Mouse (Mus musculus): ENCODE data around the gene Pax5. TPM values are rescaled to one million over a fixed set of nuclear protein-coding genes. Genes with fewer than 3 reads are reported as not detected.

Pax5 gene
- polyA plus RNA-seq, 1 experiment from 2014 or later, result not detected

- H3K27me3 ChIP-seq (ENCODE audit: control insufficient read depth, insufficient read depth, low read length), result 0 out of 2 replicates have a peak, but pooled peaks cover 2% of the 10 kb centered on the region
Measured at GRCm38 (mm10) chr4:44545669-44546068, 164.6 kb downstream of the Pax5 start.

GRCm38 (mm10) chr4:44544495-44544894 is 165.8 kb downstream of the Pax5 start:
- Histone ChIP-seq H3K4me3 (ENCODE audit: low read depth, low read length) (no peak overlapping the region), H3K27me3 (ENCODE audit: control insufficient read depth, insufficient read depth, low read length) (0 out of 2 replicates have a peak, but pooled peaks cover 2% of the 10 kb centered on the region), H3K36me3 (ENCODE audit: control insufficient read depth, insufficient read depth, low read length) (no peaks in the 10 kb centered on the region), H3K9me3 (ENCODE audit: control insufficient read depth, low read length) (no peaks in the 10 kb centered on the region), H3K4me2 (ENCODE audit: low read depth, severe bottlenecking) (no peak overlapping the region), H3K4me1 (ENCODE audit: control insufficient read depth, insufficient read depth, low read length) (no peaks in the 10 kb centered on the region), H3K9ac (ENCODE audit: low read length) (no peak overlapping the region), H3K27ac (replicated peaks; ENCODE audit: low read depth, low read length) (no peak overlapping the region)
- 64% methylated on average over 1 of the region's 1 CpGs for WGBS
- no peak for ATAC-seq (ENCODE audit: insufficient number of reproducible peaks, low FRiP score, low TSS enrichment, low read depth)
- no peak for DNase-seq (ENCODE audit: low spot score)

More at GRCm38 (mm10) chr4:44545669-44546068, 164.6 kb downstream of the Pax5 start:
- Histone ChIP-seq H3K36me3 (ENCODE audit: control insufficient read depth, insufficient read depth, low read length) (no peaks in the 10 kb centered on the region), H3K4me1 (ENCODE audit: control insufficient read depth, insufficient read depth, low read length) (no peaks in the 10 kb centered on the region), H3K4me2 (ENCODE audit: low read depth, severe bottlenecking) (no peak overlapping the region), H3K4me3 (ENCODE audit: low read depth, low read length) (no peak overlapping the region), H3K27ac (replicated peaks; ENCODE audit: low read depth, low read length) (no peak overlapping the region), H3K9me3 (ENCODE audit: control insufficient read depth, low read length) (no peaks in the 10 kb centered on the region), H3K9ac (ENCODE audit: low read length) (no peak overlapping the region)
- no peak for DNase-seq (ENCODE audit: low spot score)
- WGBS, result 8% methylated on average over 8 of the region's 8 CpGs
- no peak for ATAC-seq (ENCODE audit: insufficient number of reproducible peaks, low FRiP score, low TSS enrichment, low read depth)

GRCm38 (mm10) chr4:44543880-44544279 is 166.4 kb downstream of the Pax5 start:
- H3K27ac ChIP-seq (replicated peaks; ENCODE audit: low read depth, low read length), result no peak overlapping the region

GRCm38 (mm10) chr4:44542101-44542500 is 168.2 kb downstream of the Pax5 start:
- 0 out of 2 replicates have a peak, but pooled peaks cover 2% of the 10 kb centered on the region for H3K27me3 ChIP-seq (ENCODE audit: control insufficient read depth, insufficient read depth, low read length)
- no peak for DNase-seq (ENCODE audit: low spot score)
- WGBS, result 69% methylated on average over 3 of the region's 3 CpGs
- H3K4me2 ChIP-seq (ENCODE audit: low read depth, severe bottlenecking), result no peak overlapping the region
- no peak overlapping the region for H3K9ac ChIP-seq (ENCODE audit: low read length)
- ATAC-seq (ENCODE audit: insufficient number of reproducible peaks, low FRiP score, low TSS enrichment, low read depth), result no peak
- no peak overlapping the region for H3K4me3 ChIP-seq (ENCODE audit: low read depth, low read length)
- H3K36me3 ChIP-seq (ENCODE audit: control insufficient read depth, insufficient read depth, low read length), result no peaks in the 10 kb centered on the region
- H3K9me3 ChIP-seq (ENCODE audit: control insufficient read depth, low read length), result no peaks in the 10 kb centered on the region
- H3K4me1 ChIP-seq (ENCODE audit: control insufficient read depth, insufficient read depth, low read length), result no peaks in the 10 kb centered on the region
- no peak overlapping the region for H3K27ac ChIP-seq (replicated peaks; ENCODE audit: low read depth, low read length)

More at GRCm38 (mm10) chr4:44543880-44544279, 166.4 kb downstream of the Pax5 start:
- Histone ChIP-seq H3K36me3 (ENCODE audit: control insufficient read depth, insufficient read depth, low read length) (no peaks in the 10 kb centered on the region), H3K4me3 (ENCODE audit: low read depth, low read length) (no peak overlapping the region), H3K4me1 (ENCODE audit: control insufficient read depth, insufficient read depth, low read length) (no peaks in the 10 kb centered on the region), H3K9me3 (ENCODE audit: control insufficient read depth, low read length) (no peaks in the 10 kb centered on the region), H3K9ac (ENCODE audit: low read length) (no peak overlapping the region), H3K4me2 (ENCODE audit: low read depth, severe bottlenecking) (no peak overlapping the region), H3K27me3 (ENCODE audit: control insufficient read depth, insufficient read depth, low read length) (0 out of 2 replicates have a peak, but pooled peaks cover 2% of the 10 kb centered on the region)
- WGBS, result 89% methylated on average over 2 of the region's 2 CpGs
- ATAC-seq (ENCODE audit: insufficient number of reproducible peaks, low FRiP score, low TSS enrichment, low read depth) (no peak), DNase-seq (ENCODE audit: low spot score) (no peak)

GRCm38 (mm10) chr4:44538488-44538887 is 171.8 kb downstream of the Pax5 start:
- no peak for DNase-seq (ENCODE audit: low spot score)
- Histone ChIP-seq H3K27ac (replicated peaks; ENCODE audit: low read depth, low read length) (no peak overlapping the region), H3K36me3 (ENCODE audit: control insufficient read depth, insufficient read depth, low read length) (no peaks in the 10 kb centered on the region), H3K4me1 (ENCODE audit: control insufficient read depth, insufficient read depth, low read length) (no peaks in the 10 kb centered on the region), H3K4me2 (ENCODE audit: low read depth, severe bottlenecking) (no peak overlapping the region), H3K4me3 (ENCODE audit: low read depth, low read length) (no peak overlapping the region), H3K9ac (ENCODE audit: low read length) (no peak overlapping the region), H3K27me3 (ENCODE audit: control insufficient read depth, insufficient read depth, low read length) (no peaks in the 10 kb centered on the region), H3K9me3 (ENCODE audit: control insufficient read depth, low read length) (no peaks in the 10 kb centered on the region)
- ATAC-seq (ENCODE audit: insufficient number of reproducible peaks, low FRiP score, low TSS enrichment, low read depth), result no peak
- WGBS, result 43% methylated on average over 5 of the region's 5 CpGs

GRCm38 (mm10) chr4:44536794-44537193 is 173.5 kb downstream of the Pax5 start:
- Histone ChIP-seq H3K4me1 (ENCODE audit: control insufficient read depth, insufficient read depth, low read length) (no peaks in the 10 kb centered on the region), H3K36me3 (ENCODE audit: control insufficient read depth, insufficient read depth, low read length) (no peaks in the 10 kb centered on the region), H3K9me3 (ENCODE audit: control insufficient read depth, low read length) (no peaks in the 10 kb centered on the region), H3K27ac (replicated peaks; ENCODE audit: low read depth, low read length) (no peak overlapping the region), H3K4me3 (ENCODE audit: low read depth, low read length) (no peak overlapping the region), H3K9ac (ENCODE audit: low read length) (no peak overlapping the region), H3K27me3 (ENCODE audit: control insufficient read depth, insufficient read depth, low read length) (no peaks in the 10 kb centered on the region), H3K4me2 (ENCODE audit: low read depth, severe bottlenecking) (no peak overlapping the region)
- WGBS, result 88% methylated on average over 4 of the region's 4 CpGs
- no peak for DNase-seq (ENCODE audit: low spot score)
- ATAC-seq (ENCODE audit: insufficient number of reproducible peaks, low FRiP score, low TSS enrichment, low read depth), result no peak

- H3K27ac ChIP-seq (replicated peaks; ENCODE audit: low read depth, low read length), result no peak overlapping the region
- no peaks in the 10 kb centered on the region for H3K27me3 ChIP-seq (ENCODE audit: control insufficient read depth, insufficient read depth, low read length)
- DNase-seq (ENCODE audit: low spot score) (no peak), ATAC-seq (ENCODE audit: insufficient number of reproducible peaks, low FRiP score, low TSS enrichment, low read depth) (no peak)
- H3K9ac ChIP-seq (ENCODE audit: low read length), result no peak overlapping the region
- no peak overlapping the region for H3K4me3 ChIP-seq (ENCODE audit: low read depth, low read length)
- H3K36me3 ChIP-seq (ENCODE audit: control insufficient read depth, insufficient read depth, low read length), result no peaks in the 10 kb centered on the region
- H3K9me3 ChIP-seq (ENCODE audit: control insufficient read depth, low read length), result no peaks in the 10 kb centered on the region
- H3K4me2 ChIP-seq (ENCODE audit: low read depth, severe bottlenecking), result no peak overlapping the region
- WGBS, result 90% methylated on average over 4 of the region's 4 CpGs
- H3K4me1 ChIP-seq (ENCODE audit: control insufficient read depth, insufficient read depth, low read length), result no peaks in the 10 kb centered on the region
Measured at GRCm38 (mm10) chr4:44535646-44536045, 174.6 kb downstream of the Pax5 start.

- Histone ChIP-seq H3K4me3 (ENCODE audit: low read depth, low read length) (no peak overlapping the region), H3K9me3 (ENCODE audit: control insufficient read depth, low read length) (no peaks in the 10 kb centered on the region), H3K27me3 (ENCODE audit: control insufficient read depth, insufficient read depth, low read length) (no peaks in the 10 kb centered on the region), H3K4me1 (ENCODE audit: control insufficient read depth, insufficient read depth, low read length) (no peaks in the 10 kb centered on the region), H3K36me3 (ENCODE audit: control insufficient read depth, insufficient read depth, low read length) (no peaks in the 10 kb centered on the region), H3K9ac (ENCODE audit: low read length) (no peak overlapping the region), H3K4me2 (ENCODE audit: low read depth, severe bottlenecking) (no peak overlapping the region), H3K27ac (replicated peaks; ENCODE audit: low read depth, low read length) (no peak overlapping the region)
- ATAC-seq (ENCODE audit: insufficient number of reproducible peaks, low FRiP score, low TSS enrichment, low read depth), result no peak
- DNase-seq (ENCODE audit: low spot score), result no peak
- WGBS, result 78% methylated on average over 5 of the region's 5 CpGs
Measured at GRCm38 (mm10) chr4:44533286-44533685, 177.0 kb downstream of the Pax5 start.

GRCm38 (mm10) chr4:44532731-44533130 is 177.6 kb downstream of the Pax5 start:
- ATAC-seq (ENCODE audit: insufficient number of reproducible peaks, low FRiP score, low TSS enrichment, low read depth), result no peak
- H3K4me2 ChIP-seq (ENCODE audit: low read depth, severe bottlenecking), result no peak overlapping the region
- H3K9me3 ChIP-seq (ENCODE audit: control insufficient read depth, low read length), result no peaks in the 10 kb centered on the region
- H3K4me1 ChIP-seq (ENCODE audit: control insufficient read depth, insufficient read depth, low read length), result no peaks in the 10 kb centered on the region
- H3K27ac ChIP-seq (replicated peaks; ENCODE audit: low read depth, low read length), result no peak overlapping the region
- H3K9ac ChIP-seq (ENCODE audit: low read length), result no peak overlapping the region
- WGBS, result 70% methylated on average over 5 of the region's 5 CpGs
- H3K4me3 ChIP-seq (ENCODE audit: low read depth, low read length), result no peak overlapping the region
- H3K27me3 ChIP-seq (ENCODE audit: control insufficient read depth, insufficient read depth, low read length), result no peaks in the 10 kb centered on the region
- DNase-seq (ENCODE audit: low spot score), result no peak
- no peaks in the 10 kb centered on the region for H3K36me3 ChIP-seq (ENCODE audit: control insufficient read depth, insufficient read depth, low read length)

Measured in limb, embryonic 11.5 days (tissue).